Mouse (Mus musculus) telencephalon, adult 2 months (tissue): ENCODE data around the gene Tbce.
"Not testable (repeated sequence)": the region's sequence is repeated elsewhere in the genome, so short reads cannot be mapped to it uniquely, and the experiment has no call there.

Experiments
- DNase-seq: peaks from one replicate; pipeline ENCODE4 v3.0.0-alpha.2; 2011; ENCODE audit warnings: low read depth, low spot score

Tbce gene

GRCm38 (mm10) chr13:14039292-14039965 is at the start of gene Tbce:
Gene Tbce (minus strand): TSS chr13:14039638.
- DNase-seq = peak; percentile 96

GRCm38 (mm10) chr13:14088669-14089068 is 49.2 kb upstream of the Tbce start:
- no peak for DNase-seq

- DNase-seq = no peak
Measured at GRCm38 (mm10) chr13:14075326-14075725, 35.9 kb upstream of the Tbce start.

- DNase-seq = no peak
Measured at GRCm38 (mm10) chr13:14074371-14074770, 34.9 kb upstream of the Tbce start.

DNA sequence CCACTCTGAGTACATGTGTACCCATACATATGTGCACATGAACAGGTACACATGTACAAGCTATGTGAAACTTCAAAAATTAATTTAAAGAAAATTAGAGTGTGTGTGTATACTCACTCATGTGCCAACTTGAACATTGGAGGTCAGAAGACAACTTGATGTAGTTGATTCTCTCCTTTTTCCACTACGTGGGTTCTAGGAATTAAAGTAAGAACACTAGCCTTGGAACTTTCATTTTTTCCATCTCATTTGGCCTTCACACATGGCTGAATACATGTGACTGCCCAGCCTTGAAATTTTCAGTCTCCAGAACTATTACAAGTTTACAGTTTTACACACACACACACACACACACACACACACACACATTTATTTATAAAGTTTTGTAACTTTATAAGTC is 29.9 kb upstream of the Tbce start:
- DNase-seq = no peak

- DNase-seq = no peak
Measured at GRCm38 (mm10) chr13:14068035-14068434, 28.6 kb upstream of the Tbce start.

DNA sequence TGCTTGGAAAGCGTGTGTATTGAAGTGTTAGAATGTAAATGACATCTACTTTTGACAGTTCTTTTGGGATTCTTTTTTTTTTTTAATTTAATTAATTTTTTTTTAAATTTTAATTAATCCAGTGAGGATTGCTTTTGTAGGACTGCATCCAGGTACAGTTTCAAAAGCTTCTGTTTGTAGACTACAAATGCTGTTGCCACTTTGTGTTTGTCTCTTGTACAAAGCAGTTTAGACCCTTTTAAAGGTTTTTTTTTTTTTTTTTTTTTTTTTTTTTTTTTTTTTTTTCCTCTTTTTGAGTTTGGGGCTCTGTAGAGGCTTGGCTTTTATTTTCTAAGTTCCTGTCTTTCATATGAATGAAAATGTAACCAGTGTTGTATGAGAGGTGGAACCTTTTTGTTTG is 26.3 kb upstream of the Tbce start:
- no peak for DNase-seq

DNA sequence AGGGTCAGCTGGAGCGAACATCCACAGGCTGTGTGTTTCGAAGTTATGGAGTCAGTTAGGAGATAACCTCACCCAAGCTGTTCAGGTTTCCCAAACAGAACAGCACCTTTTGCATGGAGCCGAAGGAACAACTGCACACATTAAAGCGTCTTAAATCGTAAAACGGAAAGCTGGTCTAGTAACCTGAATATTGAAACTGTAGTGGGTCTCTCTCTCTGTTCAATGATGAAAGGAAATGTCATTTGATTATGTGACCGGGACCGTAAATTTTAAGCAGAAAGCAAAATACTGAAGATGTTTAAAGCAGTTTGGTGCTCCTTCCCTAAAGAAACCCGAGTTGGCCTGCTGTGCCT is 25.6 kb upstream of the Tbce start:
- DNase-seq = no peak

- DNase-seq = peak; percentile 8
Measured at GRCm38 (mm10) chr13:14064341-14065027, 25.0 kb upstream of the Tbce start.

- DNase-seq = no peak
Measured at GRCm38 (mm10) chr13:14063942-14064271, 24.5 kb upstream of the Tbce start.

DNA sequence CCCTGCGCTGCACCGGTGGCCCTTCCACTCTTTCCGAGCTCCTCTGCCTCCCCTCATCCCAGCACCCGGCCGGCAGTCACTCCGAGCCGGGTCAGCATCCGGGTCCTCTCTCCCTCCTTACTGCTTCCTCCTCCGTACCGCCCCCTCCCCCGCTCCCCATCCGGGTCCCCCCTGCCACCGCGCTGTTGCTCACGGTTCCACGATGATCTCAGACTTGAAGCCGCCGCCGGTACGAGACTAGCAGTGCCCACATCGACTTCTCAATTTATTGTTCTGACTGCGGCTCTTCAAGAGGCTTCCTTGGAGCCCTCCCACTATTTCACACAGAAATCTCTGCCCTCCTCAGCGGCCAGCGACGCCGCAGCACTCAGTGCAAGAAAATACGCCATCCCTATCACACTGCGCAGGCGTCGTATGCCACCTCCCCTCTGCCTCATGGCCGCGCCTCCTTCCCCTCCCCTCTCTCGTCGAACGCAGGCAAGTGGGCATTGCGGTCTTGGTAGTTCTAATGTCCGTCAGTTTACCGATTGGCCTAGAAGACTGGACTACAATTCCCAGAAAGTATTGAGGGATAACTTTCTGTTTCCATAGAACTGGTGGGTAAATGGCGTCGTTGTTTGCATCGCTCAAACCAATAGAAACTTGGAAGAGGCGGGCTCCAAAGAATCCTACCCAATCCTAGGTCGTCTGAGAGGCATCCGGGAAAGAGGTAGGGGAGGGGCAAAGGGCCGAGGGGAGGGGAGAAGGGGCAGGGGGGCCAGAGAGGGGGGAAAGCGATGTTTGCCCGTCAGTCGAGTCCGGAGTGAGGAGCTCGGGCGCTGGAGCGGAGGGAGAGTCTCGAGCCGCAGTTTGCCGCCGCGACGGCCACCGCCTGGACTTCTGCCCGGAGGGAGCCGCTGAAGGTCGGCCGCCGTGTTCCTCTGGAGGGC is 23.8 kb upstream of the Tbce start, which contains the start of the genes Arid4b and Ggps1:
Arid4b (plus strand) TSS at position 220 of the 929 bp plus-strand sequence.
Ggps1 (minus strand) TSS at position 476 of the 929 bp plus-strand sequence.
- DNase-seq = peak; percentile 100

DNA sequence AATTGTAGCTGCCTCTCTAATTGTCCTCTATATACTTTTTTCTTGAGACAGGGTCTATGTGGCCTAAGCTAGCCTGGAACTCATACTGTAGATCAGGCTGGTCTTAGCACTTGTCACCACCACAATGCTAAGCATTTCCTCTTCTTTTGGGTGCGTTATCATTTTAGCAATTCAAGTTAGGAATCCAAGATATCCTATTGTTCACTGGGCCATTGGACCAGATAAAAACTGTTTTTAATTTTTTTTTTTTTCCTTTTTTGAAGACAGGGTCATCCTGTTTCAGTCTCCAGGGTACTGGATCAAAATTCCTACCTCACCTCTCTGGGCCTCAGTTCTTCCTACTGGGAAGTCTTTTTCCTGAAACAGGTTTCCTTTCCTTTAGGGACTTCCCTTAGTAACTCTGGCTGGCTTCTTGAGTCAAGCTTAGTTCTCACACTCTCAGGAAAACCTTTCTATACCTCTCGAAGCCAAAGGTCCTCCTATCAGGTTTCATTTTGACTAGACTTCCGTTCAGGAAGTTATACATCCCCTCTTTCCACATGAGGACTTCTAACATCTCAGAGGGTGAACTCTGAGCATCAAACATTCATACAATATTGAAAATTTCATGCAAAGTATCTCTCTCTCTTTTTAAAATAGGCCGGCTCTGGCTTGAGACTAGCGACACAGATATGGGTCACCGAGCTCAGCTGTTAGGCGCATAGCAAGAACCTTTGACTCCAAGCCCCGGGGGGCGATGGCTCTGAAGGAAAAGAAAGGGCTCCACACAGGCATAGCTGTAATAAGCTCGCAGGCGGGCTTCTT is 23.0 kb upstream of the Tbce start:
- no peak for DNase-seq

GRCm38 (mm10) chr13:14059582-14059981 is 20.1 kb upstream of the Tbce start:
- no peak for DNase-seq

GRCm38 (mm10) chr13:14056801-14057200 is 17.4 kb upstream of the Tbce start:
- no peak for DNase-seq

DNA sequence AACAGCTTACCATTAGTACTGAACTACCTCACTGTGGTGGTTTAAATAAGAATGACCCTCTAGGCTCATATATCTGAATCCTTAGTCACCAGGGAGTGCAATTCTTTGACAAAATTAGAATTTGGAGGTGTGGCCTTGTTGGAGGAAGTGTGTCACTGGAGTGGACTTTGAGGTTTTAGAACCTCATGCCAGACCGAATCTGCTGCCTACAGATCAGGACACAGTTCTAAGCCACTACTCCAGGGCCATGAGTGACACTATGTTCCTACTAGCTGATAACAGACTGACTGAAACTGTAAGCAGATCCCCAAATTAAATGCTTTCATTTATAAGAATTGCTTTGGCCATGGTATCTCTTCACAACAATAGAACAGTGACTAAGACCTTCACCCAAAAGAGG is 10.4 kb upstream of the Tbce start:
- DNase-seq = no peak

GRCm38 (mm10) chr13:14044521-14044920 is 5.1 kb upstream of the Tbce start:
- DNase-seq = no peak

GRCm38 (mm10) chr13:14043851-14044250 is 4.4 kb upstream of the Tbce start:
- no peak for DNase-seq

DNA sequence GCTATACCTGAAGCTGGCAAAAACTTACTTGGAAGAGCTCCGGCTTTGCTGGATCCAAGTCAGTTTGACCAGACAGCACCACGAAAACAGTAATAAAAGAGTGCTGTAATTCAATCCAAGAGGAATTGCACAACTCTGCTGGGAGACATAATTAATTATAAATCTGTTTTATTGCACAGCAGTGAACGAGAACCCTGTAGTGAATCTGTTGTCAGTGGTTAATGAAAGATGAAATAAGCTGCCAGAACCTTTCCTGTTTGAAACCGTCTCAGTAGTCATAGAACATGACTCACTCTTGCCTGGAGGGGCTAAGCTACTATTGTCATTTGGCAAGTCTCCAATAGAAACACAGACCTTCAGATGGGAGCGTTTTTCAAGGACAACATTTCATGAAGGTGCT is 748 bp upstream of the Tbce start:
- DNase-seq = no peak

DNA sequence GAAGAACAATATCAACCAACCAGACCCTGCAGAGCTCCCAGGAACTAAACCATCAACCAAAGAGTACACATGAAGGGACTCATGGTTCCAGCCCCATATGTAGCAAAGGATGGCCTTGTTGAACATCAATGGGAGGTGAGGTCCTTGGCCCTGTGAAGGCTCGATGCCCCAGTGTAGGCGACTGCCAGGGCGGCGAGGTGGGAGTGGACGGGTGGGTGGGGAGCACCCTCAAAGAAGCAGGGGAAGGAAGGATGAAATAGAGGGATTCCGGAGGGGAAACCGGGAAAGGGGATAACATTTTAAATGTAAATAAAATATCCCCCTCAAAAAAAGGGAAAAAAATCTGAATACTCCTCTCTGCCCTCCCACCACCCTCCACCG is 537 bp downstream of the Tbce start:
- DNase-seq = no peak

- DNase-seq = no peak
Measured at GRCm38 (mm10) chr13:14035875-14036630, 3.4 kb downstream of the Tbce start.

GRCm38 (mm10) chr13:14035352-14035751 is 4.1 kb downstream of the Tbce start:
- DNase-seq = not testable (repeated sequence)
